Mouse (Mus musculus): ENCODE results near the gene Gm10413. TPM values are rescaled to one million over a fixed set of nuclear protein-coding genes. Genes with fewer than 3 reads are reported as not detected.

Gm10413 gene
- polyA plus RNA-seq (2012; rRNA removed), result not detected in 2 replicates

DNA sequence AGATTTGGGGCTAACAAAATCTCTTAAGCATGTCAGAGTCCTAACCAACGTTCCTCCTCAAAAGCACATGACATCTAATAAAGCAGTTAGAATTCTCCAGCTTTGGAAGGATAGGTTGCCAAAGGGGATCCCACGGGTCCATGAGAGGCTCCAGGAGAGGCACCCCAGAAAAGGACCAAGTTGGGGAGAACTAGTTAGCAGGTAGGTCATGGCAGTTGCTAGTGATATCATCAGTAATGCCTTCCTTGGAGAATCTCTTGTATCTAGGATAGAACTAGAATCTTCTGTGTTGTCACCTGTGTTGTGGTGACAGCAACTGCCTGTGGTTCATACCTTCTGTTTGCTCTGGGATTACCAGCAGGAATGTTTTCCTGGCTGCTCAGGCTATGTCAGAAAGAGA is at the start of gene Gm10413:
Gene Gm10413 (plus strand): TSS at position 301 of the 400 bp plus-strand sequence.

DNA sequence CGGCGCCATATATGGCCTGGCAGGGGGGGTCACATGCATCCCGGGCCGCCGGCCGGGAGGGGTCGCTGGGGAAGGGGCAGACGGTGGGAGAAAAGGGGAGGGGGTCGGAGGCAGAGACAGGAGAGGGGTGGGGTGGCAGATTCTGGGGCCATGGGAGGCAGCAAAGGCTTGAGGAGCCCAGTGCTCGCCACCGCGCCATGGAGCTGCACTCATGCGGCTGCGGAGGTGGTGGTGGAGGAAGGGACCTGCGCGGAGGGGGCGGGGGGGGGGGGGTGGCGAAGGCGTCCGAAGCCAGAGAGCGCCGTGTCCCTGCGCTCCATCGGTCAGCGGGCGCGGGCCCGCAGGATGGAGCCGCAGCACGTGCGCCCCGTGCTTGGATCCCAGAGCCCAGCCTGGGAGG is 17.4 kb downstream of the Gm10413 start, which contains the start of gene Gm10409:
Gene Gm10409 (plus strand): TSS at position 301 of the 400 bp plus-strand sequence.

DNA sequence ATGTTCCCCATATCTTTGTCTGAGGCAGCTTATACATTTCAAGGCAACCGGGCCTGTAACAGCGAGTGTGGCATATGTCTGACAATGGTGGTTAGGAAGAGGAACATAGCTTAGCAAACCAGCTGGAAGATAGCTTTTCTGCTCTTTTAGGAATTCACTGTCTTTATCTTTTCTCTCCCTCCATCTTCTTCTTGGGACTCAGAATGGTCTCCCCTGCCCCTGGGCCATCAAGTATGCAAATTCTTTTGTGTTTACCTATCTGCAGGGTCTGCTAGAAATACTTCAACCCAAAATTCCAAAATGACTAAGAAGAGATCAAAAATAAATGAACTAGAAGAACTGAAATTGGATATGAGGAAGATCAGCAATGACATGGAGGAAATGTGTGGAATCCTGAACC is 32.9 kb downstream of the Gm10413 start, which contains the start of gene Gm3005:
Gene Gm3005 (plus strand): TSS at position 301 of the 400 bp plus-strand sequence.

GRCm38 (mm10) chr14:3449079-3449478 is 54.2 kb downstream of the Gm10413 start, which contains the start of gene Gm10408:
Gene Gm10408, plus strand, starts transcription at chr14:3449379.

Other genes starting within 250 kb of the Gm10413 start
- not detected in 2 replicates for gene Gm5795, start 206.8 kb upstream of the Gm10413 start, polyA plus RNA-seq (2012; rRNA removed)
- not detected in 2 replicates for gene D830030K20Rik, start 186.6 kb upstream of the Gm10413 start, polyA plus RNA-seq (2012; rRNA removed)
- not detected in 2 replicates for gene Gm2956, start 62.5 kb upstream of the Gm10413 start, polyA plus RNA-seq (2012; rRNA removed)
- gene Gm10409, start 17.5 kb downstream of the Gm10413 start, polyA plus RNA-seq (2012; rRNA removed), result 0.07 TPM in 1 of 2 replicates, not detected in the other
- 0.12 TPM in 1 of 2 replicates, not detected in the other for gene Gm3005, start 33.0 kb downstream of the Gm10413 start, polyA plus RNA-seq (2012; rRNA removed)
- gene Gm10408, start 54.3 kb downstream of the Gm10413 start, polyA plus RNA-seq (2012; rRNA removed), result not detected in 2 replicates
- gene Gm3012, start 239.4 kb downstream of the Gm10413 start, polyA plus RNA-seq (2012; rRNA removed), result not detected in 2 replicates

All from colon, adult 2 months (tissue).